Mouse (Mus musculus) lung, embryonic 14.5 days (tissue): Measurements from ENCODE around the gene Smyd3. TPM values are rescaled to one million over a fixed set of nuclear protein-coding genes. Genes with fewer than 3 reads are reported as not detected.

ENCODE experiments used
- ATAC-seq: fragments of 200-750 bp; cut with Nextera tagmentation; 2 replicates; pipeline ENCODE4 v1.8.0; 2017; ENCODE audit warnings: mild to moderate bottlenecking, moderate TSS enrichment, moderate library complexity; ENCODE audit not compliant: insufficient read depth
- DNase-seq: peaks from one replicate; pipeline ENCODE4 v3.0.0-alpha.2; 2015
- H3K27ac ChIP-seq: fragments of 300-500 bp; sonication (generic); 2 replicates; pipeline ENCODE4 v1.5.1; 2014; ENCODE audit warnings: low read depth, mild to moderate bottlenecking, moderate library complexity
- H3K27me3 ChIP-seq: fragments of 300-500 bp; sonication (generic); 2 replicates; pipeline ENCODE4 v1.6.1; 2014; ENCODE audit warnings: low read length, control low read depth; ENCODE audit not compliant: insufficient read depth
- H3K36me3 ChIP-seq: fragments of 300-500 bp; sonication (generic); 2 replicates; pipeline ENCODE4 v1.6.1; 2014; ENCODE audit warnings: control low read depth; ENCODE audit not compliant: insufficient read depth
- H3K4me1 ChIP-seq: fragments of 300-500 bp; sonication (generic); 2 replicates; pipeline ENCODE4 v1.6.1; 2014; ENCODE audit warnings: antibody characterized with exemption, control low read depth; ENCODE audit not compliant: insufficient read depth
- H3K4me2 ChIP-seq: fragments of 300-500 bp; sonication (generic); 2 replicates; pipeline ENCODE4 v1.6.1; 2014; ENCODE audit warnings: mild to moderate bottlenecking
- H3K4me3 ChIP-seq: fragments of 300-500 bp; sonication (generic); 2 replicates; pipeline ENCODE4 v1.5.1; 2014; ENCODE audit warnings: low read depth, low read length
- H3K9ac ChIP-seq: fragments of 300-500 bp; sonication (generic); 2 replicates; pipeline ENCODE4 v1.6.1; 2014
- H3K9me3 ChIP-seq: fragments of 300-500 bp; sonication (generic); 2 replicates; pipeline ENCODE4 v1.6.1; 2016; ENCODE audit warnings: low read depth, low read length, control low read depth
- CTCF ChIP-seq: IDR thresholded peaks from 2 replicates; pipeline ENCODE4 v1.5.1; 2016; ENCODE audit warnings: antibody characterized with exemption, low read depth
- WGBS: fragments of 180-500 bp; shearing (Covaris S2); extraction: QIAGEN DNeasy Blood & Tissue Kit; methylation state at CpG from one replicate; pipeline ENCODE4 v1.1.7; 2014; 5-methylcytosine and 5-hydroxymethylcytosine counted together
- polyA plus RNA-seq: library from polyadenylated mRNA; unstranded; fragments of >200 nt; fragmentation: Nextera tagmentation; extraction: Ambion mirVana; gene quantifications from 2 replicates; pipeline ENCODE4 v1.2.1, GENCODE M21; 2014

The Smyd3 gene
- polyA plus RNA-seq, 1 experiment from 2014 or later: 20.6 TPM

DNA sequence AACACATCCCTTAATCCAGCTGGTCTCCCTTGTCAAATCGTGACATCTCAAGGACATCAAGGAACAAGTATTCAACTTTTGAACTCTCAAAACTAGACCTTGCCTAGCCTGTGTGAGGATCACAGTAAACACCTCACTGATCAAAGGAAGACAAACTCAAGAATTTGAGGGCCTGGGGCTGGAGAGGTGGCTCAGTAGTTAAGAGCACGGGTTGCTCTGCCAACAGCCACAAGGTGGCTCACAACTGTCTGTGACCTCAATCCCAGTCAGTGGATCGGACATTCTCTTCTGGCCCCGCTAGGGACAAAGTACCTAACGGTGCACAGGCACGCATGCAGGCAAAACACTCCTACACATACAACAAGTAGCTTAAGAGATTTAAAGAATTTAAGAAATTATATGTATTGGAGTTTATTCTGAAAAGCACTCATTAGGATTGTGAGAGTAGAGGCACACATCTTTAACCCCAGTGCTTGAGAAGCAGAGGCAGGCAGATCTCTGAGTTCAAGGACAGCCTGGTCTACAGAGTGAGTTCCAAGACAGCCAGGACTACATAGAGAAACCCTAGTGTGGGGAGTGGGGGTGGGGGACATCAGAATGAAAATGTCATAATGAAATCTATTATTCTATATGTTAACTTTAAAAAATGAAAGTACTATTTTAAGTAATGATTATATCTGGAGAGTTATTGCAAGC lies 41.2 kb downstream of the Smyd3 start:
- Histone ChIP-seq H3K27me3 (no peaks in the 10 kb centered on the region), H3K4me1 (0 out of 2 replicates have a peak, but pooled peaks cover 3% of the 10 kb centered on the region), H3K36me3 (0 out of 2 replicates have a peak, but pooled peaks cover 4% of the 10 kb centered on the region), H3K9ac (no peak overlapping the region), H3K4me3 (no peak overlapping the region), H3K9me3 (peaks cover 6% of the 10 kb centered on the region; the same call in 1 of the 2 replicates), H3K4me2 (no peak overlapping the region), H3K27ac (no peak overlapping the region)
- DNase-seq (peak; percentile 40), ATAC-seq (peak; percentile 59; the same call in 1 of the 2 replicates)
- 47% methylated on average over 6 of the region's 6 CpGs for WGBS
- no peak; the same call in 1 of the 2 replicates for TF ChIP-seq CTCF

DNA sequence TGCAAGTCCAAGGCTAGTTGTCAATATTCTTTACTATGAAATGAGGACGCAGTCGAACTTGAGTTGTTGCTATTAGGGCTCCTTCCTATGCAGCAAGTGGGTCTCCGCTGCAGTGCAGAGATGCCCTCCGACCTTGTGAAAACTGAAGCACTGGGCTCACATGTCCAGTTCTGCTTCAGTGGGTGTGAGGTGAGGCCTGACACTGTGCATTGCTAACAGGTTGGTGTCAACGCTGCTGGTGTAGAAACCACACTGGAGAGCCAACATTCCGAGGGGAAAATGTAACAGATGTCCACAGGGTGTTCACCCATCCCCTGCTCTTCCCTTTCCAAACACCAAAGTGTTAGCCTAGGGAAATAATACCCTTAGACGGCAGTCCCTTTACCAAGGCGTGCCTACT lies 43.1 kb downstream of the Smyd3 start:
- Histone ChIP-seq H3K27me3 (no peaks in the 10 kb centered on the region), H3K4me2 (no peak overlapping the region), H3K36me3 (0 out of 2 replicates have a peak, but pooled peaks cover 4% of the 10 kb centered on the region), H3K9me3 (peaks cover 6% of the 10 kb centered on the region; the same call in 1 of the 2 replicates), H3K9ac (no peak overlapping the region), H3K27ac (no peak overlapping the region), H3K4me1 (0 out of 2 replicates have a peak, but pooled peaks cover under 1% of the 10 kb centered on the region), H3K4me3 (no peak overlapping the region)
- no peak for TF ChIP-seq CTCF
- WGBS: 49% methylated on average over 8 of the region's 8 CpGs
- DNase-seq (no peak), ATAC-seq (no peak)

DNA sequence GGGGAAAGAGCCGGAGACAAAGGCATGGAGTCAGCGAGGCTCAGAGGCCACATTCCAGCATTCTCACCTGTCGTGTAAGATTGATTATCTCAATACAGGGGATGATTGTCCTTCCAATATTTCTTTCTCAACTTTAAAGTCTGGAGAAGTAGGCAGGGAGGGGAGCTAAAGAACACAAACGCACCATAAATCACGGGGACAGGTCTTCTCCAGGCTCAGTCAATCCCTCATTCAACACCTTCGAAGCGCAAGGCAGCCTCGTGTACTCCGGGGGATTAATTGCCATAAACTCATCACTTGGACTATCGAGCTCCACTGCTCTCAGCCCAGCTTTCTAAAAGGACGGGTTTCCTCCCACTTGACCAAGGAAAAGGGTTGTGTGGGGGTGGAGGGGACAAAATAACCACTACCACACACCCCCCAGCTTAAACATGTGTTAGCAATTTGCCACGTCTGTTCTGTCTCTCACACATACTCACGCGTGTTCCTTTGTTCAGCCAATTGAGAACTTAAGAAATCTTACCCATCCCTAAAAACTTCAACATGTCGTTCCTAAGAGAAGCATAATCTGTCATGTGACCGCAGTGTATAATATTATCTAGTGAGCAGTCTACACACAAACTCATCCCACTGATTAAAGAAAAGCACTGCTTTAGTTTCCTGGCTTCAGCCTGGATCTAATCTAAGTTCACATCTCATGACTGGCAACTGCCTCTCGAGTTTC lies 43.8 kb downstream of the Smyd3 start:
- DNase-seq (no peak), ATAC-seq (no peak)
- no peak overlapping the region for H3K27ac ChIP-seq
- no peaks in the 10 kb centered on the region for H3K27me3 ChIP-seq
- H3K4me3 ChIP-seq: no peak overlapping the region
- no peak for TF ChIP-seq CTCF
- no peak overlapping the region for H3K4me2 ChIP-seq
- 27% methylated on average over 17 of the region's 17 CpGs for WGBS
- no peak overlapping the region for H3K9ac ChIP-seq
- peaks cover 6% of the 10 kb centered on the region; the same call in 1 of the 2 replicates for H3K9me3 ChIP-seq
- H3K4me1 ChIP-seq: no peaks in the 10 kb centered on the region
- H3K36me3 ChIP-seq: 0 out of 2 replicates have a peak, but pooled peaks cover 4% of the 10 kb centered on the region

DNA sequence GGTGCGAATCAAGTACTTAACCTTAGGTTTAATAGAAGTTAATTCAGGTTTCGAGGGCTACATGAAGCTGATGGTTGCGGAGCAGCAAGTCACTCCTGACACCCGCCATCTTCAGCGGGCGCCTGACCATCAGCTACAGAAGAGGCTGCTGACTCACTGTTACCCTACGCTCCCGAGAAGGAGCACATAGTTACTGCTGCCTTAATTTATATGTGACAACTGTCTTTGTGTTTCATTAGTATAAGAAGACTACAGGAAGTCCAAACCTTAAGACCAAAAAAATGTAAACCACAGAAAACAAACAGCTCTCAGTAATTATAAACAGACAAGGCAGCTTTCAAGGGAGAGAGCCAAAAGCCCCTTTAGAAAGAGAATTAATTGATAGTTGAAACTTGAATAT lies 49.9 kb downstream of the Smyd3 start:
- no peak overlapping the region for H3K9ac ChIP-seq
- DNase-seq (no peak), ATAC-seq (no peak)
- peaks cover 6% of the 10 kb centered on the region; the same call in 1 of the 2 replicates for H3K9me3 ChIP-seq
- no peaks in the 10 kb centered on the region for H3K4me1 ChIP-seq
- H3K27me3 ChIP-seq: no peaks in the 10 kb centered on the region
- H3K36me3 ChIP-seq: 0 out of 2 replicates have a peak, but pooled peaks cover 4% of the 10 kb centered on the region
- H3K27ac ChIP-seq: no peak overlapping the region
- WGBS: 76% methylated on average over 8 of the region's 8 CpGs
- no peak overlapping the region for H3K4me3 ChIP-seq
- TF ChIP-seq CTCF: no peak
- H3K4me2 ChIP-seq: no peak overlapping the region

DNA sequence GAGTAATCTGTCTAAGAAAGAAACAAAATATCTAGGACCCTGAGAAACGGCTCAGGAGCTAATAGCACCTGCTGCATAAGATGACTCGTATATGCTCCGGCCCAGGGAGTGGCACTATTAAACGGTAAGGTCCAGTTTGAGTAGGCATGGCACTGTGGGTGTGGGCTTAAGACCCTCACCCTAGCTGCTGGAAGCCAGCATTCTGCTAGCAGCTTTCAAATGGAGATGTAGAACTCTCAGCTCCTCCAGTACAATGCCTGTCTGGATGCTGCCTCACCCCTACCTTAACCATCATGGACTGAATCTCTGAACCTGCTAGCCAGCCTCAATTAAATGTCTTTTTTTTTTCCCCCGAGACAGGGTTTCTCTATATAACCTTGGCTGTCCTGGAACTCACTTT lies 55.5 kb downstream of the Smyd3 start:
- Histone ChIP-seq H3K9ac (no peak overlapping the region), H3K4me3 (no peak overlapping the region), H3K36me3 (no peaks in the 10 kb centered on the region), H3K27me3 (no peaks in the 10 kb centered on the region), H3K27ac (no peak overlapping the region), H3K4me1 (peaks cover 10% of the 10 kb centered on the region), H3K9me3 (no peaks in the 10 kb centered on the region), H3K4me2 (no peak overlapping the region)
- 86% methylated on average over 5 of the region's 5 CpGs for WGBS
- no peak for DNase-seq
- TF ChIP-seq CTCF: no peak
- no peak for ATAC-seq

DNA sequence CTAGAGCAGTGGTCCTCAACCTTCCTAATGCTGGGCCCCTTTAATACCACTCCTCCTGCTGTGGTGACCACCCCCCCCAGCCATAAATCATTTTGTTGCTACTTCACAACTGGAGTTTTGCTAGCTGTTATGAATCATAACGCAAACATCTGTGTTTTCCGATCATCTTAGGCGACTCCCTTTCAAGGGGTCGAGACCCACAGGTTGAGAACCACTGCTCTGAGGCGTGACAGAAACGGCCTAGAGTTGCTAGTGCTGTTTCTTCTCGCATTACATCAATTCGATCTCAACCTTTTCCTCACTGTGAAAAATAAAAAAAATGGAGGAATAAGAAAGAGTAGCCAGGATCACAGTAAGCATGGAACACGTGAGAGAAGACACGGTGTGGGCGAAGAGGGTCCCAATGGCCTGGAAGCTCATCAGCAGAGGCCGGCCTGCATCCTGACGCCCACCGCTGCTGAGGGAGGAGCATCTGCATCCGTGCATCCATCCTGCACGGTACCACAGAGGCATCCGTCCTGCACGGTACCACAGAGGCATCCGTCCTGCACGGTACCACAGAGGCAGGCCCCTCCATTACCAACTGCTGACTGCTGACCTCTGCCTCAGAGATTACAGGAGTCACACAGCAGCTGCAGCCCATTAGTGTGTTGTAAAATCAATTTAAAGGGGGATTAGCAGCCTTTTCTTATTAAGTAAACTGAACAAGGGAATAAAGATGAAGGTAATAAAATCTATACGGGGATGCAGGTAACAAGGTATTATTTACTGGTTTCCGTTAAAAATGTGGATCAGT lies 56.6 kb downstream of the Smyd3 start:
- Histone ChIP-seq H3K4me2 (no peak overlapping the region), H3K4me1 (peaks cover 16% of the 10 kb centered on the region), H3K27ac (no peak overlapping the region), H3K27me3 (no peaks in the 10 kb centered on the region), H3K9me3 (no peaks in the 10 kb centered on the region), H3K4me3 (no peak overlapping the region), H3K36me3 (no peaks in the 10 kb centered on the region), H3K9ac (no peak overlapping the region)
- no peak for TF ChIP-seq CTCF
- ATAC-seq (no peak), DNase-seq (no peak)
- 67% methylated on average over 22 of the region's 22 CpGs for WGBS
